Mouse (Mus musculus) 416B (cell line): ENCODE data around the gene Olfr92.

ENCODE experiments used
- DNase-seq: peaks from one replicate; pipeline ENCODE4 v3.0.0; 2011; ENCODE audit warnings: low read depth

Gene Olfr92

DNA sequence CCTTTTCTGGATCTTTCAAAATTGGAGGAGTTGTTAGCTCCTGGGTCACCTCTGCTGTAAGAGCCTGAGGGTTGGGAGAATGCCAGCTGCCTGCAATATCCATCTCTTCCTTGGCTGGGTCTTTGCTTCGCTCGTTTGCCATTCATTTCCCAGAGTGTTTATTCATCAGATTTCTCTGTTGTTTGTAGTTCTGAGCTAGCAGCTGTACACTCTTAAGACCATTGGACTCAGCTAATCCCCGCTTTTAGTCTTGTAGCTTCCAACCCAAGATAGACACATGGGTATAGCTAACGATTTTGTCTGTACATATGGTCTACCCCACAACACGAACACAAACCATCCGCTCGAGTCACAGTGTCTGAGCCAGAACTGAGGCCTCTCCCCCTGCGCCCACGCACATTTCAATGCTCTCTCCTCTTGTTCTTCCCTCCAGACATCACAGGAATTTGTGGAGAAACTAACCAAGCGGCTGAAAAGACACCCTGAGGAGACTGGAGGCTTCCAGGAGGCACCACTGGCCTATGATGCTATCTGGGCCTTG, 57.7 kb downstream of the Olfr92 start:
- no peak for DNase-seq

DNA sequence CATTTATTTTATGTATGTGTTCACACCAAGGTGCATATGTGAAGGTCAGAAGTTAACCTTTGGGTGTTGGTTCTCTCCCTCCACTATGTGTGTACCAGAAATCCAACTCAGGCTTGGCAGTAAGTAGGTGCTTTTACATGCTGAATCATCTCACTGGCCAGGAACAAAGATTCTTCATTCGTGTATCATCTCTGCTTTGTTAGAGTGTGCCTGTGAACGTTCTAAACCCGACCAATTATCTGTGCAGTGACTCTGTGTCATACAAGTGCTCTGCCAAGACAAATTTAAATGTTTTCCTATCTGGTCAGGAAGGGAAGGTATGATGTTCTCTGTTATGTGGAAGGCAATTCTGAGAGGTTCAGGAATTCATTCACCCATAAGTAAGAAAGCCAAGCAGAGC, 58.5 kb downstream of the Olfr92 start:
- no peak for DNase-seq
